Mouse (Mus musculus): ENCODE measurements at regions not wholly inside any gene's neighbourhood (a gene's known extent, or its start where the extent isn't known, plus 50 kb on each side); places are given as distances from the start of the nearest gene placed in this dataset.

DNA sequence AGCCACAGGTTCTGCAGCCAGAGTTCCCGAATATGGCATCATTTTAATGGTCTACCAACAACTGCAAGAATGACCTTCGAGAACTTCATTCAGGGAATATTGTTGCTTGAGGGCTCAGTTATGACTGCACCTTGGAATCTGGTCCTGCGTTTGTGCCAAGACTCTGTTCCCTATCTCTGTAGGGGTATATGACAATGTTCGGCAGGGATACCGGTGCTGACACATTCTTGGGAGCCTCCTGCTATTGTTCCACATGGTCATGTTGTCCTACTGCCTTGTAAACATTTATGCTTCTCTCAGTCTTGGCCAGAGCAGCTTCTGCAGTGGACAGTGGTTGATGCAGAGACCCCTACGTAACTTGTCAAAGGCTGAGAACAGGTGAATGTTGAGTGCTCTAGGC, 216.8 kb upstream of the Stt3b start:
- peaks cover 19% of the 10 kb centered on the region for H3K4me1 ChIP-seq
- H3K9me3 ChIP-seq: no peaks in the 10 kb centered on the region
- H3K4me3 ChIP-seq: no peak overlapping the region
- WGBS: 94% methylated on average over 6 of the region's 6 CpGs
- H3K27me3 ChIP-seq: no peaks in the 10 kb centered on the region
- H3K36me3 ChIP-seq: no peaks in the 10 kb centered on the region
- no peak overlapping the region for H3K4me2 ChIP-seq (replicated peaks)
- no peak overlapping the region for H3K27ac ChIP-seq
- H3K9ac ChIP-seq: no peak overlapping the region
- ATAC-seq (ENCODE audit: low FRiP score, low read depth): no peak

DNA sequence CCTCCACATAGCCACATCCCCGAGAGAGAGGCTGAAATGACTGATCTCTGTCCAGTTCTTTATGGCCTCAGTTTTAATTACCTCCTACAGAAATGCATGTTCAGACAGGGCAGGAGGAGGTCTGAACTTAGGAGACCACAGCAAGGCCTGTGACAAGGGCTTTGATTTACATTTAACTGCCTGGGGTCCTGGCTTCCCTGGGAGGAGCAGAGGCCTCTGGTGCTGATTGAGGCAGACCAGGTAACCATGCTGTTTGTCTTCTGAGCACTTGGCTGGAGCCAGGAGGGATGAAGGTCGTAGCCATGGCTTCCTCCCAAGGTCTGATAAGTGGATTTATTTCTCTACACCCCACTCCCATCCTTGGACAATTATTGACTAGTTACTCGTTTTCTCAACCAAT, 224.0 kb upstream of the Stt3b start:
- H3K27me3 ChIP-seq: no peaks in the 10 kb centered on the region
- H3K4me3 ChIP-seq: no peak overlapping the region
- H3K4me2 ChIP-seq (replicated peaks): no peak overlapping the region
- ATAC-seq (ENCODE audit: low FRiP score, low read depth): no peak
- no peaks in the 10 kb centered on the region for H3K36me3 ChIP-seq
- no peaks in the 10 kb centered on the region; the same call in 1 of the 2 replicates for H3K9me3 ChIP-seq
- WGBS: 21% methylated on average over 3 of the region's 3 CpGs
- no peak overlapping the region for H3K27ac ChIP-seq
- H3K4me1 ChIP-seq: peaks cover 7% of the 10 kb centered on the region
- H3K9ac ChIP-seq: no peak overlapping the region

DNA sequence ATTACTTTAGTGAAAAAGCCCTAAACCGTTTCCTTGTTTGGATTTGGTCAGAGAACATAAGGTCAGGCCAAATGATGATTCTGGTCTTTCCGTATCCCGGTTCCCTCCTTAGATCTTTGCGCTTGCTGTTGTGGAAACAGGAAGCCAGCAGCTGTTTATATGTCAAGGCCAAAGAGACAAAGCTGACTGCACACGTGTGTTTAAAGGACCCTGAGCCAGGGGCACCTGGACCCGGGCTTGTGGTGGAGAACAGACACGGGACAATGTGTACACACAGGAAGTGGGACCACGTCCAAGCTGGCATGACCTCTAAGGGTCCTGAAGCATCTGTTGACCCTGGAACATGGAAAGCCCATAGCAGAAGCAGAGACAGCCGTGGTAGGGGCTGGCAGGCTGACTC, 233.4 kb upstream of the Stt3b start:
- ATAC-seq (ENCODE audit: low FRiP score, low read depth): no peak
- H3K4me2 ChIP-seq (replicated peaks): no peak overlapping the region
- peaks cover 21% of the 10 kb centered on the region for H3K4me1 ChIP-seq
- no peaks in the 10 kb centered on the region for H3K36me3 ChIP-seq
- H3K27me3 ChIP-seq: no peaks in the 10 kb centered on the region
- H3K27ac ChIP-seq: no peak overlapping the region
- H3K9me3 ChIP-seq: 0 out of 2 replicates have a peak, but pooled peaks cover 3% of the 10 kb centered on the region
- 63% methylated on average over 9 of the region's 9 CpGs for WGBS
- no peak overlapping the region for H3K4me3 ChIP-seq
- no peak overlapping the region for H3K9ac ChIP-seq

GRCm38 (mm10) chr9:115545178-115545577, 235.0 kb upstream of the Stt3b start:
- H3K27me3 ChIP-seq: no peaks in the 10 kb centered on the region
- 87% methylated on average over 4 of the region's 4 CpGs for WGBS
- H3K4me2 ChIP-seq (replicated peaks): no peak overlapping the region
- H3K4me3 ChIP-seq: no peak overlapping the region
- no peak overlapping the region for H3K9ac ChIP-seq
- H3K4me1 ChIP-seq: peaks cover 24% of the 10 kb centered on the region
- H3K9me3 ChIP-seq: 0 out of 2 replicates have a peak, but pooled peaks cover 3% of the 10 kb centered on the region
- H3K36me3 ChIP-seq: no peaks in the 10 kb centered on the region
- ATAC-seq (ENCODE audit: low FRiP score, low read depth): no peak
- no peak overlapping the region for H3K27ac ChIP-seq

GRCm38 (mm10) chr9:115545792-115546191, 235.6 kb upstream of the Stt3b start:
- Histone ChIP-seq H3K4me3 (no peak overlapping the region), H3K9ac (no peak overlapping the region), H3K36me3 (no peaks in the 10 kb centered on the region), H3K27me3 (no peaks in the 10 kb centered on the region), H3K4me1 (peaks cover 24% of the 10 kb centered on the region), H3K9me3 (0 out of 2 replicates have a peak, but pooled peaks cover 3% of the 10 kb centered on the region), H3K27ac (no peak overlapping the region), H3K4me2 (replicated peaks) (no peak overlapping the region)
- ATAC-seq (ENCODE audit: low FRiP score, low read depth): no peak
- WGBS: 51% methylated on average over 2 of the region's 2 CpGs

DNA sequence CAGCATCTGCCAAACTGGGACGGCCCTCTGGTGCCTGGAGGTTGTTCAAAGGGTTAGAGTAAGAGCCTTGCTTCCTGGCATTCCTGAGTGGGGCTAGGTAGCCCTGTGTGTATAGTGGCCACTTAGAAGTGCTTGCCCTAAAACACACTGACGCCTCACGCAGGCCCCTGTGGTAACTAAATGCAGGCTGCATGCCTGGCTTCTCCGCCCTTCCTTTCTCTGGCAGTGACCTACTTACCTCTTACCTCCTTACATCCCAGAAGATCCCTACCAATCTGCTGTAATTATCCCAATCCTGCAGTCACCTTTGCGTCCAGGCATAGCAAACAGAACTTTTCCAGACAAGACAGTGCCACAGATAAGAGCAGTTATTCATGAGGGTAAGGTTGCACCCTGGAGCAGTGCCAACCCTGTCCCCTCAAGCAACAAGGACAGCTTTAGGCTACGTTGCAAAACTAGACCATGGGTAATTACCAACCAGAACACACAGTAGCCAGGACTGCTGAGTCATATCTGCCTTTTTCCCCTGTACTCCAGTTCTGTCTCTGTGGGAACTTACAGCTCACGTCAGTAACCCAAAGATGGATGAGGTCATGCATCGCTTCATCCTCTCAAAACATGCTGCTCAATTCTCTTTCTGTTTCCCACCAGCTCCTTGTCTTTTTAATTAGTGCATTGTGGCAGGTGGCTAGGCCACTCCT, 237.6 kb upstream of the Stt3b start:
- Histone ChIP-seq H3K9ac (no peak overlapping the region), H3K27me3 (no peaks in the 10 kb centered on the region), H3K4me2 (replicated peaks) (no peak overlapping the region), H3K36me3 (no peaks in the 10 kb centered on the region), H3K4me3 (no peak overlapping the region), H3K27ac (no peak overlapping the region), H3K9me3 (no peaks in the 10 kb centered on the region), H3K4me1 (peaks cover 24% of the 10 kb centered on the region)
- 61% methylated on average over 8 of the region's 8 CpGs for WGBS
- no peak for ATAC-seq (ENCODE audit: low FRiP score, low read depth)

DNA sequence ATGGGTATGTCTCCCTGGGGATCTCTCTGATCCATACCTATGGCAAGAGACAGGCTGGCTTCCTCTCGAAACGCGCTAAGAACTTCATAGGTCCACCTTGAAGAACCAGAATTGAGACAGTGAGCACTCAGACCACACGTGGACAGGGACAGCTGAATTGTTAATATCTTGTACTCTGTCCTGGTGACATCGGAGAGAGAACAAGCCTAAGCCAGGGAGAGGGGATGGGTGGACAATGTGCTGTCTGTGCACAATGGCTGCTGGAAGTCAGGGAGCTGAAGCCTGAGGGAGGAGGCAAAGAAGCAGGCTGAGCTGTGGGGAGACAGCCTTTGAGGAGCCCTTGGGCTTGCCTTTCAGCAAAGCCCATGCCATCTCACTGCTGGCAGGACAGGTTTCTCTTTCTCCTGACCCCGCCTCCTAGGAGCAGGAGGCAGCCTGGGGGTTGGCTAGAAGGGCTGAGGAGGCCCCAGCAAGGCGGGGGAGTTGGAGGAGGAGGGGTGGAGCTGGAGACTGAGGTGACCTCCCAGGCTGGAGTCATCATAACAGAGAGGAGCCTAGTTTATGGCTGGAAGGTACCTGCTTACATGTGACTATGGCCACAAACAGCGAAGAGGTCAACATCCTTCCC, 238.6 kb upstream of the Stt3b start:
- H3K4me1 ChIP-seq: peaks cover 22% of the 10 kb centered on the region
- no peak overlapping the region for H3K4me2 ChIP-seq (replicated peaks)
- H3K9ac ChIP-seq: no peak overlapping the region
- H3K36me3 ChIP-seq: no peaks in the 10 kb centered on the region
- no peak overlapping the region for H3K4me3 ChIP-seq
- no peaks in the 10 kb centered on the region for H3K9me3 ChIP-seq
- no peak overlapping the region for H3K27ac ChIP-seq
- WGBS: 60% methylated on average over 8 of the region's 8 CpGs
- ATAC-seq (ENCODE audit: low FRiP score, low read depth): no peak
- no peaks in the 10 kb centered on the region for H3K27me3 ChIP-seq

GRCm38 (mm10) chr9:115551080-115551479, 240.9 kb upstream of the Stt3b start:
- H3K9ac ChIP-seq: no peak overlapping the region
- H3K4me2 ChIP-seq (replicated peaks): no peak overlapping the region
- H3K27me3 ChIP-seq: no peaks in the 10 kb centered on the region
- 84% methylated on average over 11 of the region's 11 CpGs for WGBS
- no peak for ATAC-seq (ENCODE audit: low FRiP score, low read depth)
- no peaks in the 10 kb centered on the region for H3K36me3 ChIP-seq
- no peaks in the 10 kb centered on the region for H3K9me3 ChIP-seq
- H3K27ac ChIP-seq: no peak overlapping the region
- H3K4me3 ChIP-seq: no peak overlapping the region
- peaks cover 17% of the 10 kb centered on the region for H3K4me1 ChIP-seq

- no peak for ATAC-seq (ENCODE audit: low FRiP score, low read depth)
- Histone ChIP-seq H3K36me3 (no peaks in the 10 kb centered on the region), H3K27me3 (no peaks in the 10 kb centered on the region), H3K4me3 (no peak overlapping the region), H3K4me1 (peaks cover 15% of the 10 kb centered on the region), H3K9me3 (no peaks in the 10 kb centered on the region), H3K27ac (no peak overlapping the region), H3K4me2 (replicated peaks) (no peak overlapping the region), H3K9ac (no peak overlapping the region)
- 78% methylated on average over 4 of the region's 4 CpGs for WGBS
These were observed 241.3 kb upstream of the Stt3b start for GRCm38 (mm10) chr9:115551501-115551900.

DNA sequence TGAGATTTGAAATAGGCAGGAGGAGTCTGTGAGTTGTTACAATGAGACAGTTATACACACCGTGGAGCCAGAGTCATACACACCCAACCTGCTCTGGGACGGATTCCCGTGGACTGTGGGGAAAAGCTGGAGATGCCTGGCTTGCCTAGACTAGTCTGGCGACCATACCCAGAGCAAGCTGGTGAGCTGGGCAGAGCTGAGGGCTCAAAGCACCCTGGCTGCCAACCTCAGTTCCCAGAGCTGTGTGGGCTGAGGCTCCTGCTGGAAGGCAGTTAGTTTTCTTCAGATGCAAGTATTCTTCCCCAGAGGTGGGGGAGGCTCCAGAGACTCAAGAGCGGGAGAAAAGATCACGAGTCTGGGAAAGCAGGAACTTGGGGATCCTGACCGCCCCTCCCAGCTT, 247.9 kb upstream of the Stt3b start:
- no peak for ATAC-seq (ENCODE audit: low FRiP score, low read depth)
- no peaks in the 10 kb centered on the region for H3K36me3 ChIP-seq
- 83% methylated on average over 7 of the region's 7 CpGs for WGBS
- no peaks in the 10 kb centered on the region for H3K9me3 ChIP-seq
- H3K4me3 ChIP-seq: no peak overlapping the region
- H3K4me2 ChIP-seq (replicated peaks): no peak overlapping the region
- H3K4me1 ChIP-seq: peaks cover 14% of the 10 kb centered on the region
- no peak overlapping the region for H3K9ac ChIP-seq
- no peak overlapping the region for H3K27ac ChIP-seq
- no peaks in the 10 kb centered on the region for H3K27me3 ChIP-seq

DNA sequence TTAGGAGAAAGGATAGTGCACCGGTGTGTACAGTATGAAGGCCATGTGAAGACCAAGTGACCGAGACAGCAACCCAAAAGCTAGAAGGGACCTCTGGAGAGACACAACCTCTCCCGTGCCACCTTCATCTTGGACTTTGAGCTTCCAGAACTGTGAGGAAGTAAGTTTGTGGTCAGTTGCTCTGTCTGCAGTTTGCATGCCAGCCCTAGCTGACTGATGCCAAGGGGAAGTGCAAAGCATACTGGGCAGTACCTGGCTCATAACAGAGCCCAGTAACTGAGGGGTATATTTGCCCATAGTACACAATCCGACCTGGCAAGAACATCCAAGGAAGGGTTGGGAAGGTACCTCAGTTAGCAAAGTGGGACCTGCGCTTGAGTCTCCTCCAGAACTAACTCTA, 249.3 kb upstream of the Stt3b start:
- Histone ChIP-seq H3K9me3 (no peaks in the 10 kb centered on the region), H3K36me3 (no peaks in the 10 kb centered on the region), H3K9ac (no peak overlapping the region), H3K27me3 (no peaks in the 10 kb centered on the region), H3K4me3 (no peak overlapping the region), H3K27ac (no peak overlapping the region), H3K4me1 (peaks cover 27% of the 10 kb centered on the region), H3K4me2 (replicated peaks) (no peak overlapping the region)
- WGBS: 95% methylated on average over 5 of the region's 5 CpGs
- ATAC-seq (ENCODE audit: low FRiP score, low read depth): no peak

- H3K36me3 ChIP-seq: no peaks in the 10 kb centered on the region
- H3K27me3 ChIP-seq: no peaks in the 10 kb centered on the region
- no peak overlapping the region for H3K4me3 ChIP-seq
- no peak overlapping the region for H3K27ac ChIP-seq
- no peaks in the 10 kb centered on the region for H3K9me3 ChIP-seq
- peaks cover 27% of the 10 kb centered on the region for H3K4me1 ChIP-seq
- no peak overlapping the region for H3K9ac ChIP-seq
- ATAC-seq (ENCODE audit: low FRiP score, low read depth): no peak
- 88% methylated on average over 6 of the region's 6 CpGs for WGBS
- H3K4me2 ChIP-seq (replicated peaks): no peak overlapping the region
These were observed 251.0 kb upstream of the Stt3b start for GRCm38 (mm10) chr9:115561207-115561606.

GRCm38 (mm10) chr9:115562783-115563182, 252.6 kb upstream of the Stt3b start:
- Histone ChIP-seq H3K27ac (peak overlapping the region; percentile 48; the same call in 1 of the 2 replicates), H3K4me1 (peaks cover 38% of the 10 kb centered on the region), H3K9me3 (no peaks in the 10 kb centered on the region), H3K4me2 (replicated peaks) (peak overlapping the region; percentile 40), H3K36me3 (no peaks in the 10 kb centered on the region), H3K4me3 (no peak overlapping the region), H3K27me3 (no peaks in the 10 kb centered on the region), H3K9ac (no peak overlapping the region)
- ATAC-seq (ENCODE audit: low FRiP score, low read depth): peak; percentile 42; the same call in 1 of the 2 replicates
- WGBS: 14% methylated on average over 4 of the region's 4 CpGs

Data from limb, embryonic 13.5 days (tissue).